Mouse (Mus musculus) hindbrain, embryonic 15.5 days (tissue): Measurements from ENCODE around the gene Cebpzos. TPM values are rescaled to one million over a fixed set of nuclear protein-coding genes. Genes with fewer than 3 reads are reported as not detected.

Experiments used
- ATAC-seq: fragments of 200-750 bp; cut with Nextera tagmentation; 2 replicates; pipeline ENCODE4 v1.8.0; 2017; ENCODE audit warnings: low read depth, moderate number of reproducible peaks, moderate TSS enrichment; ENCODE audit not compliant: low FRiP score
- H3K27ac ChIP-seq: fragments of 300-500 bp; sonication (generic); replicated peaks from 2 replicates; pipeline ENCODE4 v1.5.1; 2015; ENCODE audit warnings: mild to moderate bottlenecking, inconsistent platforms
- H3K27me3 ChIP-seq: fragments of 300-500 bp; sonication (generic); 2 replicates; pipeline ENCODE4 v1.6.1; 2015; ENCODE audit warnings: control low read depth, inconsistent platforms
- H3K36me3 ChIP-seq: fragments of 300-500 bp; sonication (generic); 2 replicates; pipeline ENCODE4 v1.6.1; 2015; ENCODE audit warnings: control low read depth, inconsistent platforms
- H3K4me1 ChIP-seq: fragments of 300-500 bp; sonication (generic); replicated peaks from 2 replicates; pipeline ENCODE4 v1.6.1; 2015; ENCODE audit warnings: control low read depth, inconsistent platforms
- H3K4me2 ChIP-seq: fragments of 300-500 bp; sonication (generic); 2 replicates; pipeline ENCODE4 v1.6.1; 2015; ENCODE audit warnings: moderate library complexity, mild to moderate bottlenecking, inconsistent platforms
- H3K4me3 ChIP-seq: fragments of 300-500 bp; sonication (generic); 2 replicates; pipeline ENCODE4 v1.5.1; 2015; ENCODE audit warnings: mild to moderate bottlenecking, inconsistent platforms
- H3K9ac ChIP-seq: fragments of 300-500 bp; sonication (generic); 2 replicates; pipeline ENCODE4 v1.6.1; 2015; ENCODE audit warnings: inconsistent platforms
- H3K9me3 ChIP-seq: fragments of 300-500 bp; sonication (generic); 2 replicates; pipeline ENCODE4 v1.6.1; 2016; ENCODE audit warnings: control low read depth, inconsistent platforms
- WGBS: fragments of 180-500 bp; shearing (Covaris S2); methylation state at CpG from one replicate; pipeline ENCODE4 v1.1.7; 2015; 5-methylcytosine and 5-hydroxymethylcytosine counted together
- polyA plus RNA-seq: library from polyadenylated mRNA; unstranded; fragments of >200 nt; fragmentation: Nextera tagmentation; extraction: Ambion mirVana; gene quantifications from 2 replicates; pipeline ENCODE4 v1.2.1, GENCODE M21; 2015

Gene Cebpzos
- polyA plus RNA-seq, 1 experiment from 2014 or later: 103 TPM

DNA sequence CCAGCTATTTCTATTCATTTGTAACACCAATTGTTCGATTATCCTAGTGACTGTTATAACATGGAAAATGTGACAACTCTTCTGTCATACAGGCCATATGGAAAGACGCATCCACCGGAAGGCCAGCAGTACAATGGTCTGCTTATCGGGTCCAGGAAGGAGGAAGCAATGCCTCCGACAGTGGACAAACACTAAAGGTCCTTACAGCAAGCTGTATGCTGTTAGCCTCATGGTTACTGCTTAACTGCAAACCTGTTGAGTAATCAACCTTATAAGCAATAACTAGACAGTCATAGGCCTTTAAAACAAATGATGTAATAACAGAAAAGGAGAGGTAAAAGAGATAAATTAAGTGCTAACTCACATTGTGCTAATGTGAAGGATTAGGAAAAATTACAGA is 34.9 kb downstream of the Cebpzos start:
- ATAC-seq: no peak
- Histone ChIP-seq H3K4me3 (no peak overlapping the region), H3K27ac (no peak overlapping the region), H3K4me1 (no peaks in the 10 kb centered on the region), H3K27me3 (no peaks in the 10 kb centered on the region), H3K36me3 (peaks cover 43% of the 10 kb centered on the region), H3K9ac (no peak overlapping the region), H3K4me2 (no peak overlapping the region), H3K9me3 (no peaks in the 10 kb centered on the region)
- 98% methylated on average over 5 of the region's 5 CpGs for WGBS

DNA sequence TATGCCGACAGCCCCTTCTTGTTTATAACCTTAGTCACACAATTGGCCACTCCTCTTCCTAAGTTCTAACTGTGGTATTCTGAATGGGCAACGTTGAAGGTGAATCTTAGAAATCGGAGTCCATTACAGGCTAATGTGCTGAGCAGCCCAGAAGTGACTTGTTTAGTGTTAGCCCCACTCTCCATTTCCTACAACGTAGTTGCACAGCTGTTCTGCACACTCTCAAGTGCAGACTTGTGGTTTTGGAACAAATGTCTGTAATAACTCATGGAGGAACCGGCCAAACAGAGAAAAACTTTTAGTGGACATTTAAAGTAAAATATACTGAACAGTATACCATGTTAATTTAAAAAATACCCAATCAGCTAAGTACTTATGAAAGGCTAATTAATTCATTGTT is 35.8 kb downstream of the Cebpzos start:
- Histone ChIP-seq H3K9me3 (no peaks in the 10 kb centered on the region), H3K4me1 (no peaks in the 10 kb centered on the region), H3K27ac (no peak overlapping the region), H3K9ac (no peak overlapping the region), H3K36me3 (peaks cover 39% of the 10 kb centered on the region), H3K27me3 (no peaks in the 10 kb centered on the region), H3K4me2 (no peak overlapping the region), H3K4me3 (no peak overlapping the region)
- no peak for ATAC-seq
- WGBS: 96% methylated on average over 5 of the region's 5 CpGs

DNA sequence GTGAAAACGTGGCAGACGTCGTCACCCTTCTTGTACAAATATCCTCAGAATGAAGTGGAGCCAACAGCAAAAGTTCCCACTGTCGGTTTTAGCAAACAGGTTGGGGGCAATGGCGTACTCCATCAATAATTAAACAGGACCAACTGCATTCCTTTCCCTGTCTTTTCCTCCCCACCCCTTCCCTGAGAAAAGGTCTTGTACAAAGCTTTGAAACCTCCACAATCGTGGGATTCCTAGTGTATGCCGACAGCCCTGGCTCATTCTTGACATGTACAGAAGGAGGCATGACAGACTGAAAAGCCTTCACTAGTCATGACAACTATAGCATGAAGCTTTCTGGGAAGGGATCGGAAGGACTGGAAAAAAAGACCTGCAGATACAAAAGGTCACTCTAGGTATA is 36.9 kb downstream of the Cebpzos start:
- Histone ChIP-seq H3K4me3 (no peak overlapping the region), H3K27me3 (no peaks in the 10 kb centered on the region), H3K36me3 (peaks cover 32% of the 10 kb centered on the region), H3K4me2 (no peak overlapping the region), H3K4me1 (no peaks in the 10 kb centered on the region), H3K27ac (no peak overlapping the region), H3K9me3 (no peaks in the 10 kb centered on the region), H3K9ac (no peak overlapping the region)
- no peak for ATAC-seq
- WGBS: 94% methylated on average over 8 of the region's 8 CpGs

DNA sequence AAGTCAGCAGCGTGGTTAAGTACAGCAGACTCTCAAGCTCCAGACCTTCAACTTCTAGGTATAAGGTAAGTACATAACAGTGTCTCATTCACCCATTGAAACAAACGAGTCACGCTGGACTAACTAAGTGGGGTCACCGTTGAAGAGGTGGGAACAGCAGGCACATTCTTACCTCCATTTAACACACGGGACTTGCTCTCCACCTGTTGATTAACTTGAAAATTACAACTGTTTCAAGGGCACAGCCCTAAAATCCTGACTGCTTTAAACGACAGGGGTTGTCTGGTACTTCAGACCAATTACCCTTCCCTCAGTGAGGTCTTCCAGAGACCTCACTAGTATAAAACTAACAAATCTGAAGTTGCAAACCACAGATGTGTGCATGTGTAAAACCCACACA is 43.2 kb downstream of the Cebpzos start:
- H3K9ac ChIP-seq: no peak overlapping the region
- H3K4me2 ChIP-seq: no peak overlapping the region
- peaks cover 21% of the 10 kb centered on the region; the same call in 1 of the 2 replicates for H3K36me3 ChIP-seq
- no peak overlapping the region for H3K4me3 ChIP-seq
- no peak for ATAC-seq
- WGBS: 91% methylated on average over 6 of the region's 6 CpGs
- H3K9me3 ChIP-seq: no peaks in the 10 kb centered on the region
- H3K4me1 ChIP-seq: no peaks in the 10 kb centered on the region
- H3K27me3 ChIP-seq: no peaks in the 10 kb centered on the region
- H3K27ac ChIP-seq: no peak overlapping the region

DNA sequence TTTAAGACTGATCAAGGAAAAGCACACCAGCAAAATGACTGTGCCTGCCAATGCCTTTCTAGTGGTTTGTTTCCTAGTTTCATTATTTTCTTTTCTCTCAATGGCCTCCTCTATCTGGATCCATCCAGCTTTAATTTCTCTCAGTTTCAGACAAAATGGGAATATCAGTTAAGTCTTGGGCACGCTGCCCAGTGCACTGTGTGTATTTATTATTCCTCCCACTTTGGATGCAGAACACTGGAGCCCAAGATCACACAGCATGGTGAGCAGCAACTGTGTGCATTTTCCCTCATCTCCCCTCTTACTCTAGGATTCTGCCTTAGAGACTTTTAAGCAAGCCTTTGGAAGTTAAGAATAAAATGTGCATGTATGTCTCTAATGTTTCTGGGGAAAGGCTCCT is 48.1 kb downstream of the Cebpzos start:
- Histone ChIP-seq H3K9ac (no peak overlapping the region), H3K4me2 (no peak overlapping the region), H3K27ac (no peak overlapping the region), H3K4me1 (no peaks in the 10 kb centered on the region), H3K4me3 (no peak overlapping the region), H3K27me3 (no peaks in the 10 kb centered on the region), H3K36me3 (peaks cover 7% of the 10 kb centered on the region; the same call in 1 of the 2 replicates), H3K9me3 (no peaks in the 10 kb centered on the region)
- WGBS: 88% methylated on average over 1 of the region's 1 CpGs
- no peak for ATAC-seq

DNA sequence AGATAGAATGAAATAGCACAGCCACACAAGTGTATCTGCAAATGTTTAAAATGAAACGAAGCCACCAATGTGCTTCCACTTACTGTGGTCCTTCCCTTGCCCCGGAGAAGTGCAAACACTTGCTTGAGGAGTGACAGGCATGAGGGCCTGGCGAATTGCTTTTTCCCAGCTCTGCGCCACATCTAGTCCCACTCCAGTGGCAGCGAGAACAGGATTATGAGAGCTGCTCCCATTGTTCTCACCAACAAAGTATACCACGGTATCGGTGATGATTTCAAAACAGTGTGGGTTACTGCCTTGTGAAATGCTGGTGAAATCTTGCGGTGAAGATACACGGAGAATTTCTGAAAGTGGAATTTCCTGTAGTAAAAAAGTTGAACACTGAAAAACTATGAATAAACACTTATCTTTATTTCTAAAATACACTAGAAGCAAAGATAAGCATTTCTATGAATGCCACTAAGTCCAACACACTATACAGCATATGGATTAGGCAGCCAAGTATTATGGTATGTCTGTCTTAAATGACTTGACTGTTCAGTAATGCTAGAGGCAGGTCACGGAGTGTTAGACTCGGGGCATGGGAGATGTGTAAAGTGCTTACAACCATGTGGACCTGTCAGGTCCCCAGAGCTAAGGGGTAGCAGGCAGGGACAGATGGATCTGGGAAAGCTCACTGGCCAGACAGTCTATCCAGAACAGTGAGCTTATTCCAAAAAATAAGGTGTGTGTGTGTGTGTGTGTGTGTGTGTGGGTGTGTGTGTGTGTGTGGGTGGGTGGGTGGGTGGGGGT is 50.0 kb downstream of the Cebpzos start:
- Histone ChIP-seq H3K36me3 (no peaks in the 10 kb centered on the region), H3K4me2 (no peak overlapping the region), H3K4me3 (no peak overlapping the region), H3K27ac (no peak overlapping the region), H3K9me3 (no peaks in the 10 kb centered on the region), H3K9ac (no peak overlapping the region), H3K4me1 (no peaks in the 10 kb centered on the region), H3K27me3 (no peaks in the 10 kb centered on the region)
- no peak for ATAC-seq
- WGBS: 94% methylated on average over 11 of the region's 11 CpGs

DNA sequence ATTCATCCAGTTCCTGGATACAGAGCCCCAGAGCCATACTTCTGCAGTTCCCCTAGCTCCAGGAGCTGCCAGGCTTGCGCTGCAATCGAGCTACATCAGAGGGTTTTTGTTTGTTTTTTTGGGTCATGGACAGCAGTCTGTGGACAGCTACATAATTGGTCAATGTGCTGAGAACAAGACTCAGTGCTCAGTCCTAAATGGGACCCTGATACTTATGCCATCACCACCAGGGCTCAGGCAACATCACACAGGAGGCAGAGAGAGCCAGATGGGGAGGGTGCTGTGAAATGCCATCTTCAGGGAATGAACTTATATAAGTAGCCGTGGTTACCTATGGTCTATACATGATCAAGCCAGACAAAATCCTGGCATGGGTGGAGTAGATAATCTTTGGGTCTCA is 52.2 kb downstream of the Cebpzos start:
- Histone ChIP-seq H3K36me3 (no peaks in the 10 kb centered on the region), H3K9me3 (no peaks in the 10 kb centered on the region), H3K4me2 (no peak overlapping the region), H3K27ac (no peak overlapping the region), H3K4me3 (no peak overlapping the region), H3K4me1 (no peaks in the 10 kb centered on the region), H3K27me3 (no peaks in the 10 kb centered on the region), H3K9ac (no peak overlapping the region)
- ATAC-seq: no peak
- WGBS: 82% methylated on average over 3 of the region's 3 CpGs

Other genes with a start within 250 kb of the Cebpzos start
- 5.0 and 5.7 TPM in 2 replicates for gene Strn, start 179.3 kb upstream of the Cebpzos start, polyA plus RNA-seq
- gene Heatr5b, start 81.1 kb upstream of the Cebpzos start, polyA plus RNA-seq: 19.7 and 20.5 TPM in 2 replicates
- 50.8 and 57.9 TPM in 2 replicates for gene Gpatch11, start 80.9 kb upstream of the Cebpzos start, polyA plus RNA-seq
- 4.2 and 6.1 TPM in 2 replicates for gene Eif2ak2, start 33.9 kb upstream of the Cebpzos start, polyA plus RNA-seq
- 0.27 TPM in 1 of 2 replicates, not detected in the other for gene Sult6b1, start 9.5 kb upstream of the Cebpzos start, polyA plus RNA-seq
- 38.6 and 42.6 TPM in 2 replicates for gene Cebpz, start 20.6 kb downstream of the Cebpzos start, polyA plus RNA-seq
- 58.8 and 62.1 TPM in 2 replicates for gene Ndufaf7, start 20.6 kb downstream of the Cebpzos start, polyA plus RNA-seq
- gene Prkd3, start 104.3 kb downstream of the Cebpzos start, polyA plus RNA-seq: 12.8 and 13.5 TPM in 2 replicates
- gene Qpct, start 135.4 kb downstream of the Cebpzos start, polyA plus RNA-seq: 23.1 and 23.6 TPM in 2 replicates